ENCODE assay signal across 23 mouse cellular contexts in genomic region chr4:140196717-140197116, GRCm38 (mm10). TPM values are rescaled to one million over a fixed set of nuclear protein-coding genes. Genes with fewer than 3 reads are reported as not detected.
A peak's percentile ranks its signal among the peaks of the same experiment; 100 is the strongest.
DNase-seq lines count a peak whose midpoint lies in the region; ATAC-seq and TF ChIP-seq lines count a peak whose summit lies in the region.
"Had no signal": no experiment of that assay in that cellular context is flagged by ENCODE, and none has a peak within 500 bp of the region (broad histone marks: within the 10 kb centered on the region; RNA-seq: fewer than 3 reads in every experiment).

No protein-coding gene starts in this region.

- no peaks in the 10 kb centered on the region for H3K36me3 ChIP-seq in liver, adult 2 months (ENCODE audit: control insufficient read depth, insufficient read depth, low read length)
- no peaks in the 10 kb centered on the region for H3K36me3 ChIP-seq in liver, embryonic 12.5 days
- H3K36me3 ChIP-seq in midbrain, embryonic 15.5 days (replicated peaks), result no peaks in the 10 kb centered on the region
- H3K36me3 ChIP-seq: embryonic facial prominence, embryonic 12.5 days; heart, embryonic 13.5 days; limb, embryonic 15.5 days; midbrain, embryonic 12.5 days had no signal

- no peak for TF ChIP-seq POLR2A in liver, adult 2 months (IDR thresholded peaks at IDR 0.05; ENCODE audit: extremely low read depth, insufficient read depth, low read length)

- ATAC-seq in liver, embryonic 12.5 days, result no peak
- peak; percentile 41; the same call in 1 of the 2 replicates for ATAC-seq in midbrain, embryonic 15.5 days (replicated peaks)
- ATAC-seq: forebrain, postnatal 0 days had no signal

- DNase-seq in liver, adult 2 months (ENCODE audit: extremely low read depth, low read depth, low spot score), result no peak
- DNase-seq in cerebellum, adult 11-12 months, result peak; percentile 81
- DNase-seq in cerebellum, adult 8-10 months, result peak; percentile 66
- DNase-seq in kidney, adult 8-10 months, result no peak
- DNase-seq in adrenal gland, adult 18-20 months (ENCODE audit: low spot score in 2 of 2), result no peak
- no peak for DNase-seq in right cerebral cortex, postnatal 4 days
- DNase-seq: adrenal gland, adult 8-10 months; forebrain, postnatal 0 days; gastrocnemius, postnatal 25 days; heart, adult 2 months; heart, postnatal 14 days; kidney, adult 11 months; left cerebral cortex, postnatal 4 days; spleen, adult 18-20 months had no signal

- H3K27me3 ChIP-seq in liver, adult 2 months (ENCODE audit: control insufficient read depth, insufficient read depth, low read length), result no peaks in the 10 kb centered on the region
- no peaks in the 10 kb centered on the region; the same call in 1 of the 2 replicates for H3K27me3 ChIP-seq in liver, embryonic 12.5 days (replicated peaks)
- no peaks in the 10 kb centered on the region for H3K27me3 ChIP-seq in midbrain, embryonic 15.5 days (replicated peaks)

- H3K4me2 ChIP-seq in liver, embryonic 12.5 days, result no peak overlapping the region
- H3K4me2 ChIP-seq in midbrain, embryonic 15.5 days, result no peak overlapping the region
- H3K4me2 ChIP-seq: embryonic facial prominence, embryonic 12.5 days; heart, embryonic 13.5 days; limb, embryonic 15.5 days; midbrain, embryonic 12.5 days had no signal

- H3K27ac ChIP-seq in liver, adult 2 months (replicated peaks; ENCODE audit: insufficient read depth, low read depth, low read length), result no peak overlapping the region
- H3K27ac ChIP-seq in liver, embryonic 12.5 days, result no peak overlapping the region
- peak overlapping the region; percentile 53; the same call in 1 of the 2 replicates for H3K27ac ChIP-seq in midbrain, embryonic 15.5 days
- H3K27ac ChIP-seq: embryonic facial prominence, embryonic 12.5 days; heart, adult 2 months; heart, embryonic 13.5 days; limb, embryonic 15.5 days; midbrain, embryonic 12.5 days had no signal

- TF ChIP-seq CTCF in liver, adult 2 months (IDR thresholded peaks at IDR 0.05; ENCODE audit: low read depth, low read length), result 0 out of 2 replicates have a peak, but pooled peaks have one; percentile 11

- no peak overlapping the region for H3K9ac ChIP-seq in liver, adult 2 months (ENCODE audit: low read depth, low read length)
- no peak overlapping the region for H3K9ac ChIP-seq in liver, embryonic 12.5 days
- H3K9ac ChIP-seq in midbrain, embryonic 15.5 days, result no peak overlapping the region
- H3K9ac ChIP-seq: embryonic facial prominence, embryonic 12.5 days; forebrain, postnatal 0 days; heart, embryonic 13.5 days; limb, embryonic 15.5 days; midbrain, embryonic 12.5 days had no signal

- no peak overlapping the region for H3K4me3 ChIP-seq in liver, adult 2 months (ENCODE audit: insufficient read depth, low read depth, low read length)
- H3K4me3 ChIP-seq in liver, embryonic 12.5 days, result no peak overlapping the region
- H3K4me3 ChIP-seq in midbrain, embryonic 15.5 days, result no peak overlapping the region
- H3K4me3 ChIP-seq: embryonic facial prominence, embryonic 12.5 days; heart, adult 2 months; heart, embryonic 13.5 days; limb, embryonic 15.5 days; midbrain, embryonic 12.5 days had no signal

- H3K79me2 ChIP-seq in liver, adult 2 months (ENCODE audit: control insufficient read depth, insufficient read depth, low read length), result no peaks in the 10 kb centered on the region

- H3K4me1 ChIP-seq in liver, adult 2 months (ENCODE audit: control insufficient read depth, insufficient read depth, low read length), result no peaks in the 10 kb centered on the region
- H3K4me1 ChIP-seq in liver, embryonic 12.5 days, result no peaks in the 10 kb centered on the region
- peaks cover 16% of the 10 kb centered on the region for H3K4me1 ChIP-seq in midbrain, embryonic 15.5 days
- H3K4me1 ChIP-seq: embryonic facial prominence, embryonic 12.5 days; limb, embryonic 15.5 days had no signal

- no peaks in the 10 kb centered on the region for H3K9me3 ChIP-seq in liver, embryonic 12.5 days (replicated peaks)
- no peaks in the 10 kb centered on the region for H3K9me3 ChIP-seq in midbrain, embryonic 15.5 days
- H3K9me3 ChIP-seq: embryonic facial prominence, embryonic 12.5 days; heart, embryonic 13.5 days; limb, embryonic 15.5 days; midbrain, embryonic 12.5 days had no signal

- 80% methylated on average over 9 of the region's 9 CpGs for WGBS in liver, adult 2 months
- 61% methylated on average over 9 of the region's 9 CpGs for WGBS in liver, embryonic 12.5 days (ENCODE audit: insufficient replicate concordance)
- 49% methylated on average over 9 of the region's 9 CpGs for WGBS in midbrain, embryonic 15.5 days

RNA-seq across cellular contexts. Expression of gene Igsf21, which starts 49.9 kb away (rescaled TPM):
- total RNA-seq in liver, adult 2 months (2014; rRNA removed), result 0.13 TPM in 1 of 2 replicates, not detected in the other
- polyA plus RNA-seq in liver, adult 2 months (2012; rRNA removed), result 0.09 TPM in 1 of 2 replicates, not detected in the other
- 0.08 and 0.10 TPM in 2 replicates for polyA plus RNA-seq in liver, embryonic 12.5 days (2016; fragmentation: Nextera tagmentation; extraction: Ambion mirVana)
- polyA plus RNA-seq in midbrain, embryonic 15.5 days (2015; fragmentation: Nextera tagmentation; extraction: Ambion mirVana), result 93.1 and 96.3 TPM in 2 replicates
- 1 to 10 TPM; 3.1 to 7.2 TPM for total RNA-seq in adrenal gland, adult 18-20 months (2021)
- total RNA-seq: MEL had no signal
- polyA plus RNA-seq: C2C12; liver, embryonic 16.5 days had no signal

Comparison
In these comparisons a context has a peak if more than half of its experiments do, and no peak if none do; other contexts are left out.
1. DNase-seq: peak in cerebellum, adult 11-12 months (single experiment) and cerebellum, adult 8-10 months (single experiment); none in liver, adult 2 months (single experiment), kidney, adult 8-10 months (0 of 2), adrenal gland, adult 18-20 months (0 of 2) and right cerebral cortex, postnatal 4 days (single experiment).
2. RNA of gene Igsf21, which starts 49.9 kb away (polyA plus RNA-seq): 93.1 to 96.3 TPM in midbrain, embryonic 15.5 days; 0.08 to 0.10 TPM in liver, embryonic 12.5 days and 0.09 TPM in liver, adult 2 months; every median in the first group is over 10 times any median in the second.